Mouse (Mus musculus) stomach, embryonic 14.5 days (tissue): ENCODE data around the gene Tuba3a. TPM values are rescaled to one million over a fixed set of nuclear protein-coding genes. Genes with fewer than 3 reads are reported as not detected.

Experiments
- ATAC-seq: fragments of 200-750 bp; cut with Nextera tagmentation; 2 replicates; pipeline ENCODE4 v1.8.0; 2017; ENCODE audit warnings: low read depth, moderate TSS enrichment; ENCODE audit not compliant: insufficient number of reproducible peaks, insufficient read depth, low FRiP score
- H3K27ac ChIP-seq: fragments of 300-500 bp; sonication (generic); 2 replicates; pipeline ENCODE4 v1.5.1; 2014; ENCODE audit warnings: mild to moderate bottlenecking, low read length, moderate library complexity, mixed read lengths
- H3K27me3 ChIP-seq: fragments of 300-500 bp; sonication (generic); 2 replicates; pipeline ENCODE4 v1.6.1; 2014; ENCODE audit warnings: low read length, control low read depth, mixed read lengths; ENCODE audit not compliant: control insufficient read depth, insufficient read depth
- H3K36me3 ChIP-seq: fragments of 300-500 bp; sonication (generic); 2 replicates; pipeline ENCODE4 v1.6.1; 2014; ENCODE audit warnings: mild to moderate bottlenecking, control low read depth, low read length, moderate library complexity, mixed read lengths; ENCODE audit not compliant: control insufficient read depth, insufficient read depth
- H3K4me1 ChIP-seq: fragments of 300-500 bp; sonication (generic); 2 replicates; pipeline ENCODE4 v1.6.1; 2014; ENCODE audit warnings: low read length, control low read depth, mixed read lengths; ENCODE audit not compliant: control insufficient read depth, insufficient read depth
- H3K4me2 ChIP-seq: fragments of 300-500 bp; sonication (generic); replicated peaks from 2 replicates; pipeline ENCODE4 v1.6.1; 2014; ENCODE audit warnings: low read depth, low read length, control low read depth
- H3K4me3 ChIP-seq: fragments of 300-500 bp; sonication (generic); 2 replicates; pipeline ENCODE4 v1.5.1; 2014; ENCODE audit warnings: low read depth, low read length, control low read depth
- H3K9ac ChIP-seq: fragments of 300-500 bp; sonication (generic); replicated peaks from 2 replicates; pipeline ENCODE4 v1.6.1; 2014; ENCODE audit warnings: low read depth, mild to moderate bottlenecking, control low read depth, low read length, moderate library complexity, mixed read lengths
- H3K9me3 ChIP-seq: fragments of 300-500 bp; sonication (generic); 2 replicates; pipeline ENCODE4 v1.6.1; 2016; ENCODE audit warnings: low read depth, low read length, control low read depth; ENCODE audit not compliant: control insufficient read depth
- WGBS: fragments of 180-500 bp; shearing (Covaris S2); extraction: QIAGEN DNeasy Blood & Tissue Kit; methylation state at CpG from one replicate; pipeline ENCODE4 v1.1.7; 2014; 5-methylcytosine and 5-hydroxymethylcytosine counted together
- polyA plus RNA-seq: library from polyadenylated mRNA; unstranded; fragments of >200 nt; fragmentation: Nextera tagmentation; extraction: Ambion mirVana; gene quantifications from 2 replicates; pipeline ENCODE4 v1.2.1, GENCODE M21; 2014

Tuba3a gene
- polyA plus RNA-seq, result 0.17 TPM in 1 of 2 replicates, not detected in the other

DNA sequence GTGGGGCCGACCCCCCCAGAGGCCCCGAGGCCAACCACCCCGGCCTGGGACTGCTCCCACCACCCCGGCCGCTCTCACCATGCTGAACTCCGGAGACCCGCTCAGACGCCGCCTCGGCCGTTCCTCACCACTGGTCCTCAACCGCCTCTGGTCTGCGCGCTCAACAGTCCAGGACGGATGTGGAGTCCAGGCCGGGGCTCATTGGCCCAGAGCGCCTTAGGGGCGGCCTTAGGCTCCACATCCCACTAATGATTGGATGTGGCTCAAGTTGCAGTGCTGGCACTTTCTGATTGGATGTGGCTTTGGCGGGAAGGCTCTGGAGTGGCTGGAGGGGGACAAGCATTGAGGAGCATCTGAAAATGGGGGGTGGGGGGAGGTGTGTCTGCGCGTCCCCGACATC lies at the start of gene Tuba3a:
TSS of gene Tuba3a (minus strand) at position 153 of the 400 bp plus-strand sequence.
- WGBS, result 94% methylated on average over 22 of the region's 22 CpGs
- no peaks in the 10 kb centered on the region; the same call in 1 of the 2 replicates for H3K9me3 ChIP-seq
- ATAC-seq, result no peak

DNA sequence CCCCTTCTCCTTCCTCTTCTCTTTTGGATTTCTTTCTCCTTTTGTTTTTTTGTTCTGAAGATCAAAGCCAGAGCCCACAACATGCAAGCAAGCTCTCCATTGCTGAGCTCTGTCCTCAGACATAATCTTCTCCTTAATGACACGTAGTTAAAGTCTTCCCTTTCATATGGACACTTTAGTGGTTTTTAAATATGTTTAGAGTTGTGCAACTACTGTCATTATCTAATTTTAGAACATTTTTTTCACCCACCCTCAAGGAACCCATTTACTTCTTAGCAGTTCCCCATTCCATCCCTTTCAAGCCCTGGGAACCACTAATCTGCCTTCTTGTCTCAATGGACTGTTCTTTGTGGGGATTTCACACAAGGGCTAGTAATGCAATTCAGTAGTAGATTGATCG lies 48.5 kb upstream of the Tuba3a start:
- ATAC-seq, result no peak
- no peak overlapping the region for H3K9ac ChIP-seq
- H3K27ac ChIP-seq, result no peak overlapping the region
- H3K36me3 ChIP-seq, result no peaks in the 10 kb centered on the region
- no peak overlapping the region for H3K4me2 ChIP-seq
- H3K4me3 ChIP-seq, result no peak overlapping the region
- H3K4me1 ChIP-seq, result peaks cover 6% of the 10 kb centered on the region; the same call in 1 of the 2 replicates
- H3K9me3 ChIP-seq, result no peaks in the 10 kb centered on the region
- 83% methylated on average over 2 of the region's 2 CpGs for WGBS
- H3K27me3 ChIP-seq, result no peaks in the 10 kb centered on the region

More for the DNA sequence above, at the start of gene Tuba3a:
- Histone ChIP-seq H3K27me3 (no peaks in the 10 kb centered on the region), H3K27ac (no peak within 1 kb of the TSS), H3K9ac (no peak within 1 kb of the TSS), H3K4me3 (no peak within 1 kb of the TSS), H3K4me1 (peaks cover 9% of the 10 kb centered on the region; the same call in 1 of the 2 replicates), H3K4me2 (no peak within 1 kb of the TSS), H3K36me3 (no peaks in the 10 kb centered on the region)

GRCm38 (mm10) chr6:125333112-125333899 lies 47.5 kb upstream of the Tuba3a start:
- Histone ChIP-seq H3K9me3 (no peaks in the 10 kb centered on the region), H3K36me3 (no peaks in the 10 kb centered on the region), H3K9ac (no peak overlapping the region), H3K4me1 (peaks cover 6% of the 10 kb centered on the region; the same call in 1 of the 2 replicates), H3K27me3 (no peaks in the 10 kb centered on the region), H3K27ac (no peak overlapping the region), H3K4me3 (no peak overlapping the region), H3K4me2 (no peak overlapping the region)
- ATAC-seq, result no peak
- 66% methylated on average over 14 of the region's 14 CpGs for WGBS

DNA sequence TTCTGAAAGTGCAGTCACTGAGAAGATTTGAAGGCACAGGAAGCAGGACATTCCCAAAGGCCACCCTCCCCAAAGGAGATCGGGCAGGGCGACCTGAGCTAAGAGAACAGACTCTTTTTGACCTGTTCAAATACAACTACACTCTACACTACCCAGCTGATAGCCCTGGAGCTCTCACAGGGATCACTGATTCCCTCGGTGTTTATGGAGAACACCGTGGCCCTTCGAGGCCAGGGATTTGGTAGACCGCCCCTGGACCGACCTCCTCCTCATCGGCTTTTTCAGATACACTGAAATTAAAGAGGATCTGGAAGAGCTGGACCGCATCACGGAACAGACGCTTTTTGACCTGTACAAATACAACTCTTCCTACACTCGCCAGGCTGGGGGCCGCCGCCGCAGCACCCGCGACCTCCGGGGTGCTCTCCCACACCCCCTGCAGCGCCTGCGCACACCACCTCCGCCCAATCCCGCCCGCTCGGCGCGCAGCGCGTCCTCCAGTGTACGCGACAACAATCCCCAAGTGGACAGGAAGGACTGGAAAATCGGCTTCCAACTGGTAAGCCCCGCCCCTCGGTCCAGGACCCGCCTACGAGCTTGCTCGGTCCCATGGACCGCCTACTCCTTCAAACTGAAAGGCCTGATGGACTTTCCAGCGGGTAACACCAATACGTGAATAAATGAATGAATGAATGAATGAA lies 44.9 kb upstream of the Tuba3a start:
- WGBS, result 2% methylated on average over 39 of the region's 39 CpGs
- peak; percentile 92 for ATAC-seq
- H3K4me3 ChIP-seq, result peak overlapping the region; percentile 39
- H3K9me3 ChIP-seq, result no peaks in the 10 kb centered on the region
- H3K9ac ChIP-seq, result peak overlapping the region; percentile 28
- H3K27ac ChIP-seq, result no peak overlapping the region
- no peaks in the 10 kb centered on the region for H3K27me3 ChIP-seq
- H3K4me1 ChIP-seq, result peaks cover 6% of the 10 kb centered on the region; the same call in 1 of the 2 replicates
- H3K4me2 ChIP-seq, result peak overlapping the region; percentile 64
- H3K36me3 ChIP-seq, result no peaks in the 10 kb centered on the region

GRCm38 (mm10) chr6:125328243-125328642 lies 42.4 kb upstream of the Tuba3a start:
- Histone ChIP-seq H3K27me3 (no peaks in the 10 kb centered on the region), H3K4me1 (peaks cover 6% of the 10 kb centered on the region; the same call in 1 of the 2 replicates), H3K9me3 (no peaks in the 10 kb centered on the region), H3K4me2 (no peak overlapping the region), H3K27ac (no peak overlapping the region), H3K4me3 (no peak overlapping the region), H3K36me3 (no peaks in the 10 kb centered on the region), H3K9ac (no peak overlapping the region)
- no peak for ATAC-seq
- WGBS, result 82% methylated on average over 5 of the region's 5 CpGs

DNA sequence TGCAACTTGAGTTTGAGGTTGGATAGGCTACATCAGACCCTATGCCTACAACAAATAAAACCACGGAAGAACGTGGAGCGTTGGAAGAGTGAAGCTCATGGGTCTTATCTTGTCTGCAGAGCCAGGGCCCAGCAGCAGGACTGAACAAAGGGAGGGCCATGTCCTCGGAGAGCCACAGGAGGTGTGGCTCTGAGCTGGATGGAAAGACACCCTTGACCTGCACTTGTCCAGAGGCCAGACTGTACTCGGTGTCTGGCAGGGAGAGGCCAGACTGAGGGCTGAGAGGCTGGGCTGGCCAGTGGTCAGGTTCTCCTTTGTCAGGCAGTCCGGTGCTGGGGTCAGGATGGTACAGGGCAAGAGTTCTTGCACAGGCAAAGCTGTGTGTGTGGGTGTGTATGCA lies 39.5 kb upstream of the Tuba3a start:
- WGBS, result 51% methylated on average over 6 of the region's 6 CpGs
- H3K4me1 ChIP-seq, result peaks cover 11% of the 10 kb centered on the region

GRCm38 (mm10) chr6:125323547-125323946 lies 37.7 kb upstream of the Tuba3a start:
- Histone ChIP-seq H3K4me2 (no peak overlapping the region), H3K4me1 (peaks cover 12% of the 10 kb centered on the region), H3K27me3 (0 out of 2 replicates have a peak, but pooled peaks cover 4% of the 10 kb centered on the region), H3K9me3 (no peaks in the 10 kb centered on the region), H3K27ac (no peak overlapping the region), H3K9ac (no peak overlapping the region), H3K4me3 (no peak overlapping the region), H3K36me3 (no peaks in the 10 kb centered on the region)
- WGBS, result 57% methylated on average over 6 of the region's 6 CpGs
- no peak for ATAC-seq

More for the DNA sequence above, 39.5 kb upstream of the Tuba3a start:
- Histone ChIP-seq H3K4me2 (no peak overlapping the region), H3K27me3 (0 out of 2 replicates have a peak, but pooled peaks cover 4% of the 10 kb centered on the region), H3K9me3 (no peaks in the 10 kb centered on the region), H3K9ac (no peak overlapping the region), H3K27ac (no peak overlapping the region), H3K4me3 (no peak overlapping the region), H3K36me3 (no peaks in the 10 kb centered on the region)
- ATAC-seq, result no peak

- H3K9ac ChIP-seq, result no peak overlapping the region
- ATAC-seq, result no peak
- no peak overlapping the region for H3K4me3 ChIP-seq
- WGBS, result 51% methylated on average over 13 of the region's 13 CpGs
- H3K4me1 ChIP-seq, result peaks cover 12% of the 10 kb centered on the region
- no peaks in the 10 kb centered on the region for H3K36me3 ChIP-seq
- H3K27ac ChIP-seq, result no peak overlapping the region
- no peaks in the 10 kb centered on the region for H3K9me3 ChIP-seq
- H3K4me2 ChIP-seq, result no peak overlapping the region
- 0 out of 2 replicates have a peak, but pooled peaks cover 4% of the 10 kb centered on the region for H3K27me3 ChIP-seq
Observed at GRCm38 (mm10) chr6:125322794-125323193, 37.0 kb upstream of the Tuba3a start.
